Mouse (Mus musculus) hematopoietic multipotent progenitor cell, adult 10-12 weeks (in vitro differentiated cells): Measurements from ENCODE around the gene Evi2a. TPM values are rescaled to one million over a fixed set of nuclear protein-coding genes. Genes with fewer than 3 reads are reported as not detected.

ENCODE experiments used
- polyA plus RNA-seq: library from polyadenylated mRNA; stranded (reverse); fragments of >175 nt; gene quantifications from 2 replicates; pipeline ENCODE4 v1.2.3, GENCODE M21; 2012; ENCODE audit warnings: low replicate concordance

Evi2a gene
- polyA plus RNA-seq, result 6.5 and 8.2 TPM in 2 replicates

DNA sequence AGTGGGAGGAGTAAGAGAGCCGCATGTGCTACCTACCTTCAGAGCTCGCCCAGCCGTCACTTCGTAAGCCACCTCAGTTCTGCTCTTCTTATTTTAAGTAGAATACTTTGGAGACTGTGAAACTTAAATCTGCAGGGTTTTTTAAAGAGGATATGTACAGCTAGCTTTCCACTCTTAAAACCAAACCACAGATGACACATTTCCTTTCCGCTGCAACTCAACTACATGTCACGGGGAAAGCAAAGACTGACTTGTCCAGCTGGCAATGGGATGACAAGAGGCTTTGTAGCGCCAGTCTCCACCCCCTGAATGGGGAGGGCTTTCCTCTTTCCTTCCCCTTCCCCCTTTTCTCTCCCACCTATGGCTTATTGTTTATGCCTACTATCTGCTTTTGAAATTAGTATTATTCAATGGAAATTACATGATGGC, at the start of gene Evi2a, which contains the start of gene Evi2:
Gene Evi2a, minus strand, starts transcription at position 277 of the 429 bp plus-strand sequence.
Gene Evi2, minus strand, starts transcription at position 257 of the 429 bp plus-strand sequence.

GRCm38 (mm10) chr11:79523560-79524309, 6.7 kb downstream of the Evi2a start, which contains the start of gene Evi2b:
Evi2b (minus strand) TSS chr11:79523762.

GRCm38 (mm10) chr11:79503845-79504244, 26.6 kb downstream of the Evi2a start, which contains the start of gene Omg:
Omg (minus strand) TSS chr11:79504084.

Other genes with a start within 250 kb of the Evi2a start
- not detected in 2 replicates for gene Gm9964, start 233.7 kb downstream of the Evi2a start, polyA plus RNA-seq
- 4.0 and 4.8 TPM in 2 replicates for gene Nf1, start 190.9 kb downstream of the Evi2a start, polyA plus RNA-seq
- gene Omg, start 26.5 kb downstream of the Evi2a start, polyA plus RNA-seq, result not detected in 2 replicates
- 21.9 and 45.7 TPM in 2 replicates for gene Evi2b, start 6.8 kb downstream of the Evi2a start, polyA plus RNA-seq
- gene Evi2, start within 50 bp of the Evi2a start, polyA plus RNA-seq, result 0.97 and 1.3 TPM in 2 replicates
- gene Rab11fip4, start 60.6 kb upstream of the Evi2a start, polyA plus RNA-seq, result 12.7 and 40.6 TPM in 2 replicates